Mouse (Mus musculus) frontal cortex, adult 2 months (tissue): ENCODE measurements around the gene Ppp4r1. TPM values are rescaled to one million over a fixed set of nuclear protein-coding genes. Genes with fewer than 3 reads are reported as not detected.

ENCODE experiments used
- DNase-seq, 2 experiments: peaks; one replicate each; pipeline ENCODE4 v3.0.0; 2022; ENCODE audit warnings: low spot score in 1 of 2; ENCODE audit errors: extremely low spot score in 1 of 2
- polyA plus RNA-seq: library from polyadenylated mRNA; depleted of rRNA; stranded (reverse); fragments of >200 nt; gene quantifications from 2 replicates; pipeline ENCODE4 v1.2.3, GENCODE M21; 2012

Ppp4r1 gene
- polyA plus RNA-seq, 1 experiment, result 73.3 TPM

DNA sequence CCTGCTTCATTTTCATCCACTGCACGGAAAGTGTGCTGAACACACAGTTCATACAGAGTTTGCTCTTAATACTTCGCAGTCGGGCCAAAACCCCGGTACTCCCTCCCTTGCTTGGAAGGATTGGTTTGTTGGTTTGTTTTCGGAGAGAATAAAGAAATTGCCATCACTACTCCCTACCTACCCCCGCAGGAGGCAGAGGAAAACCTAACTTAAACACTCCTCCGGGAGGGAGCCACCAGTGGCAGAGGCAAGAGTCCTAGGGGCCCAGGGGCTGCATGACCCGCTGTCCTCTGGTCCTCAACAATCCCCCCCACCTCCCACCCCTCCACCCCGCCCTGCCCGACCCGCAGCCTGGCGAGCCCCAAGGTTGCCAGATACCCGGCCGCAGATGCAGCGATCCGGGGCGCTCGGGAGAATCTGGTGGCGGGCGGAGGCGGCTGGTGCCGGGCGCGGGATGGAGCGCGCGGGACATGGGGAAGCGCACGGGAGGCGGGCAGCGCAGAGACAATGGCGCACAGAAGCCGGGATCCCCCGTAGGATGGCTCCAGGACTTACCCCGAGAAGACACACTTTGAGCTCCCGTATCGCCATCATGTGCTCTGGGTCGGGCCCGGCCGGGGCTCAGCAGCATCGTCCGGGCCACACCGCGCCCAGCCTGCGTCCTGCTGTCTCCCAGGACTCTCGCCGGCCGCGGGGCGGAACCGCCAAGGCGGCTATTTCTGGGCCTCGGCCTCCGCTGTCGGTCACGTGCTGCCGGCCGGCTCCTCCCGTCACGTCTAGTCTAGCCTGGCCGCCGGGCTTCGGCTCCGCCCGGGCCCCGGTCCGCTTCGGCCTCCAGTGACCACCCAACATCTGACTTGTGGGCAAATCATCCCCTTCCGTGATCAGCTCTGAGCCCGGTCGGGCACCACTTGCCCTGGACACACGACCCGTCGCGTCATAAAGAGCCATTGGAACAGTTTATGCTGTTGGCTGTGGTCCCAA lies 10.1 kb upstream of the Ppp4r1 start, which contains the start of gene Rab31:
Gene Rab31, minus strand, starts transcription at position 802 of the 984 bp plus-strand sequence.
- DNase-seq, result peak; percentile 58 to 77

DNA sequence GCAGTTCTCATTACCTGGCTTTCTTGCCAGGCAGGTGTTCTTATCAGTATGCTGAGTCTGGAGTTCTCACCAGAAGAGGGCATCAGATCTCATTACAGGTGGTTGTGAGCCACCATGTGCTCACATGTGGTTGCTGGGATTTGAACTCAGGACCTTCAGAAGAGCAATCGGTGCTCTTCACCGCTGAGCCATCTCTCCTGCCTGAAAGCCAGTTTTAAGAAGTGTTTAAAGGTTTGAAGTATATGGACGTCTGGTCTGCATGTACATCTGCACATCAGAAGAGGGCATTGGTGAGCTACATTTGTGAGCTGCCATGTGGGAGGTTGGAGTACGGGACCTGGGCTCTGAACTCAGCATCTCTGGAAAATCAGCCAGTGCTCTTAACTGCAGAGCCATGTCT lies 8.8 kb upstream of the Ppp4r1 start:
- peak in 1 of 2 experiments; percentile 29 for DNase-seq

DNA sequence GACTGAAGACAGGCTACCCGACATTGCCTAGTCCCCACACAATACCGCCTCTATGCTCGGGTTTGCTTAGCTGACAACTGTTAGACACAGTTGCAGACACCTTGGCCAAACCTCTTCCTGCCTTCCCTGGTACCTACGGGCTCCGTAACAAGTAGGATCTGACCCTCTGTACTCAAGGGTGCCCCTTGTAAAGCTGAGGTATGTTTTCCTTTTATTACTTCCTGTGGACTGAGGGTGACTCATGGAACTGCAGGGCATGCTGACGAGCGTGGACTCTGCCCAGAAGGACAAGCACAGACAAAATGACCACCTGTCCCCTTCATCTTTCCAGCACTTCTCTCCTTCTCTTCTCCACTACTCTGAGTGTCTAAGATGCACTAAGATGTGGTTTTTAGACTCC lies 7.9 kb upstream of the Ppp4r1 start:
- no peak for DNase-seq

GRCm38 (mm10) chr17:65776228-65776627 lies 6.1 kb upstream of the Ppp4r1 start:
- no peak for DNase-seq

- no peak for DNase-seq
Measured at GRCm38 (mm10) chr17:65777461-65777860, 4.9 kb upstream of the Ppp4r1 start.

DNA sequence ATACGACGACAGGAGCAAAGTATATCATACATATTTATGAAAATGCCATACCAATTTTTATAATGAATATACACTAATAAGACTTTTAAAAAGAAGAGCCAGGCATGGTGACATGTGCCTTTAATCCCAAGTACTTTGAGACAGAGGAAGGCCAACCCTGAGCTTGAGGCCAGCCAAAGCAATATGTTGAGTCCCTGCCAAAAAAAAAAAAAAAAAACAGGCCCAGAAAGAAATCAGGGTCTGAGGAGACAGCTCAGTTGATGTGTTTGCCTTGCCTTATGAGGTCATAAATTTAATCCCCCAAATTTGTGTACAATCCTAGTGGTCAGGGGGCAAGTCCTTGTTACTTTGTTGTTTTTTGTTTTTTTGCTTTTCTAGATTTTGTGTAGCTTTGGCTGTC lies 1.4 kb upstream of the Ppp4r1 start:
- DNase-seq, result no peak

- DNase-seq, result peak in 1 of 2 experiments; percentile 76
Measured at GRCm38 (mm10) chr17:65783182-65784161, 1.1 kb downstream of the Ppp4r1 start.

DNA sequence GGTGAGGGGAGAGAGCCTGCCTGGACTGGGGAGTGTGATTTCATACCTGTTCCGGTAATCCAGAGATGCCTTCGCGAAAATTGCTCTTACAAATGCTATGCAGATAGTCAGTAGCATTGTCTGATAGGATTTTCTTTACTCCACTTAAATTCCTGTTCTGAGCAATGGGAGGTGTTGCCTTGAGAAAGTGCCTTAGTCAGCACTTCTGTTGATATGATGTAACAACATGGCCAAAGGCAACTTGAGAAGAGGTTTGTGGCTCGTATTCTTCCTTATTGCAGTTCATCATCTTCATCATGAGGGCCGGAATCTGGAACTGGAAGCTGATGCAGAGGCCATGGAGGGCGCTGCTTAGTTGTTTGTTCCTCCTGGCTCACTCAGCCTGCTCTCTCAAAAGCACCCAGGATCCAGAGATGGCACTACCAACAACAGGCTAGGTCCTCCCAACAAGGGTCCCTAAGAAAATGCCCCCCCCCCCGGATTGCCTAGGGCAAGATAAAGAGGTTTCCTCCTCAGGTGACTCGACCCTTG lies 2.3 kb downstream of the Ppp4r1 start:
- DNase-seq, result no peak

DNA sequence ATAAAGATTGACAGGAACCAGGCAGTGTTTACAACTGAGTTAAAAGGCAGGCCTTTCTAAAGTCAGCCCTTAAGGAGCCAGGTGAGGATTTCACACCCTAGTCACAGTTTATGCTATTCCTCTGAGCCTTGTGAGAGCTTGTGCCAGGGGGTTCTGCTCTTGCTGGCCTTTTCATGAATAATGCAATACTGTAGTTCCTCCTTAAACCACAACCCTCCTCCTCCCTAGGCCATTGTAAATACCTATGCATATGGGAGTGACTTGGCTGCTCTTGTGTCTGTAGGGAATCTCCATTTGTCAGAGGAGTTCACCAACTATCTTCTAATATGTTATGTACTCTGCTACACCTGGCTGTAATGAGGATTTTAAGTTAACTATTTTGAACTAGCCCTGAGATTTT lies 3.3 kb downstream of the Ppp4r1 start:
- DNase-seq, result no peak

- DNase-seq, result no peak
Measured at GRCm38 (mm10) chr17:65786225-65786624, 3.9 kb downstream of the Ppp4r1 start.

DNA sequence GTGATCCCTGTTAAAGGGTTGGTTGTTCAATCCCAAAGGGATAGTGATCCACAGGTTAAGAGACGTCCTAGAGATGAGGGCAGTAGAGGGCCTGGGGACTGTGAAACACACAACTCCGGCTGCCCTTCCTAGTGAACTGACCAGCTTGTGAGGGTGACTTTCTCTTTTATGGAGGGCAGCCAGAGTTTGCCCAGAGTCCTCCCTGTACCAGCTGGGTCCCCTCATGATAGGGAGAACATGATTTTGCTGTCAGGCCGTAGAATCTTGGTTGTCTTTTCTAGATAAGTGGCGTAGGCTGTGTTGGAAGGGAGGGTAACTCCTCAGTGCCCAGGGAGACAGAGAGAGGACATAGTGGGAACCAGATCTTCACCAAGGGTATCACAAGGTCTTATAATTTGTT lies 4.9 kb downstream of the Ppp4r1 start:
- no peak for DNase-seq

GRCm38 (mm10) chr17:65788542-65789291 lies 6.3 kb downstream of the Ppp4r1 start:
- DNase-seq, result no peak

- DNase-seq, result no peak
Measured at GRCm38 (mm10) chr17:65789576-65789975, 7.2 kb downstream of the Ppp4r1 start.

GRCm38 (mm10) chr17:65791161-65791560 lies 8.8 kb downstream of the Ppp4r1 start:
- no peak for DNase-seq

- DNase-seq, result no peak
Measured at GRCm38 (mm10) chr17:65793307-65793930, 11.0 kb downstream of the Ppp4r1 start.

DNA sequence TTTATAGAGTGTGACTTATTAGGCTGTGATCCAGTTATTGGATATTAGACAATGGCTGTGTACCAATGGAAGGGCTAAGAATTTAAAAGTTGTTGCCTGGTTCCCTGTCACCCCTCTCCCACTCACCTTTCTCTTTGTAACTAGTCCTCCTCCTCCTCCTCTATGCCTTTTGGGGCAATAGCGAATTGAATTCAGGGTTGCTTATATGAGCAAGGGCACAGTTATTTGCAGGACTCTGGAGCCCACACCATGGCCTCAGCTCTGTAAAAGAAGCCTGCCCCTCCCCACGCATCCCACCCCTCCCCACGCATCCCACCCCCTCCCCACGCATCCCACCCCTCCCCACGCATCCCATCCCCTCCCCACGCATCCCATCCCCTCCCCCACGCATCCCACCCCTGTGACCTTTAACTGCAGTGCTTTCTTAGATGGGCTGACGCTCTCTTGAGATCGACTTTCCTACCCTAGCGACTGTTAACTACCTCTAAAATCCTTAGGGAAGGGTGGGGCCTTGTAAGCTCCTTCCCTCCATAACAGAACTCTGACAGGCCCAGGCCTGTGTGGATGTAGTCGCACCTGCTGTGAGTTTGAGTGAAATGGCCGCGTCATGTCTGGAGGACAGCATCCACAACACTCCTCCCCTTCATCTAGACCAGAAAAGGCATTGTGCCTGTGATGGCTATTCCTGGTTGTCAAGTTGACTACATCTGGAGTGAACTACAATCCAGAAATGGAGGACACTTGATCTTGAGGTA lies 11.9 kb downstream of the Ppp4r1 start:
- no peak for DNase-seq

DNA sequence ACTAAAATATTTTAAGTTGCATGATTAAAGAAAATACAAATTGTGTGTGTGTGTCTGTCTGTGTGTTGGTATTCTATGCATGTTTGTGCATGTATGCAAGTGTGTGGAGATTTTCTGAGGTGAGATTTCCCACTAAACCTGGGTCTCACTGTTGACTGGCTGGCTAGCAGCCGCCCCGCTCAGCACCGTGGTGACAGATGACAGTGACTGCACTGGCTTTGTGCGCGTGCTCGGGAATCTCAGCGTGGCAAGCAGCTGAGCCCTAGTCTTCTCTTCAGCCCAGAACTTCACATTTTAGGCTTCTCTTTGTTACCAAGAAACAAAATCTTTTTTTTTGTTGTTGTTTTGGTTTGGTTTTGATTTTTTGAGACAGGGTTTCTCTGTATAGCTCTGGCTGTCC lies 13.7 kb downstream of the Ppp4r1 start:
- no peak for DNase-seq

- no peak for DNase-seq
Measured at GRCm38 (mm10) chr17:65798446-65798845, 16.1 kb downstream of the Ppp4r1 start.

DNA sequence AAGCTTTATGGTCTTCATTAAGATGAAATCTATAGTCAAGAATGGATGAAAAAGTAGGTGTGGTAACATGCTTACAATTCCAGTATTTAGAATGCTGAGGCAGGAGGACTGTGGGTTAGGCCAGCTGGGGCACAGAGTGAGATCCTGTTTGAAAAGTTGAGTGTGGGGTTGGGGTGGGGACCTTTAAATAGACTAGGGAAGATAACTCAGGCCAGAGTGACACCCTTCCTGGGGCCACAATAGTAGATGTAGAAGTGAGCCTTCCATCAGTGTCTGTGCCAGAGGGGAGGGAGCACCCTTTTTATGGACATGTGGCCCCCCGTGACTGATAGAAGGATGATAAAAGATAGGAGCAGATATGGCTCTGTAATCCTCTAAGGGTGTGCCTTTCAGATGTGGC lies 17.0 kb downstream of the Ppp4r1 start:
- DNase-seq, result no peak
